Mouse (Mus musculus): ENCODE results near the gene Dvl2. TPM values are rescaled to one million over a fixed set of nuclear protein-coding genes. Genes with fewer than 3 reads are reported as not detected.

Gene Dvl2
- total and polyA plus RNA-seq, 2 experiments from 2014 or later, result 18.1 to 37.3 TPM

DNA sequence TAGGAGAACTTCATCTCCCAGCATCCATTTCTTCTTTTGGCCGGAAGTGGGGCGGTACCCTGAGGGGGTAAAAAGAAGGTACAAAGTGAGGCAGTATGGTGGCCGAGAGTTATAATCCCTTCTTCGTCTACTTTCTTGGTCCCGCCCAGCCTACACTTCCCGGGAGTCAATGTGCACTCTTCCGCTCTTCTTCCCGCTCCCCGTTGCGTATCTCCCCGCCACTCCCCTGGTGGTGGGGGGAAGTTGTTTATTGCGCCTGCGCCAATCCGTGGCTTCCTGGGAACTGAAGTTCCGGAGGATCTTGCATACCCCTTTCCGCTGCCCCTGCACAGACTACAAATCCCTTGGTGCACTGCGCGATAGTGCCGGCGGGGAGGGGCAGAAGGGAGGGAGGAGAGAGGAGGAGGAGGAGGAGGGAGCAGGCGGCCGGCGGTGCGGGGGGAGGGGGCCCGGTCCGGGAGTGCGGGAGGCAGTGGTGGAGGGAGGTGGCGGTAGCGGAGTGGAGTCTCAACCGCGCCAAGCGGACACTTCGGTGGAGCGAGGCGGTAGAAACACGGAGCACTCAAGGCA is 4.9 kb upstream of the Dvl2 start, which contains the start of gene Phf23:
TSS of gene Phf23 (plus strand) at position 387 of the 570 bp plus-strand sequence.
- TF ChIP-seq CTCF (IDR thresholded peaks at IDR 0.05; ENCODE audit: low read depth), result peak; percentile 65
- Histone ChIP-seq H3K9me3 (ENCODE audit: low read length) (no peaks in the 10 kb centered on the region), H3K27me3 (ENCODE audit: insufficient read depth, low read length) (no peaks in the 10 kb centered on the region), H3K27ac (peak within 1 kb of the TSS; percentile 90), H3K36me3 (ENCODE audit: insufficient read depth, low read length) (peaks cover 12% of the 10 kb centered on the region; the same call in 1 of the 2 replicates), H3K4me2 (ENCODE audit: low read depth, low read length) (peak within 1 kb of the TSS; percentile 68), H3K9ac (replicated peaks; ENCODE audit: low read length) (peak within 1 kb of the TSS; percentile 64), H3K4me3 (ENCODE audit: low read length) (peak within 1 kb of the TSS; percentile 60), H3K4me1 (ENCODE audit: insufficient read depth, low read length) (peaks cover 8% of the 10 kb centered on the region; the same call in 1 of the 2 replicates)
- WGBS, result under 1% methylated on average over 36 of the region's 36 CpGs
- ATAC-seq (peak; percentile 87), DNase-seq (ENCODE audit: low spot score) (peak; percentile 99)

DNA sequence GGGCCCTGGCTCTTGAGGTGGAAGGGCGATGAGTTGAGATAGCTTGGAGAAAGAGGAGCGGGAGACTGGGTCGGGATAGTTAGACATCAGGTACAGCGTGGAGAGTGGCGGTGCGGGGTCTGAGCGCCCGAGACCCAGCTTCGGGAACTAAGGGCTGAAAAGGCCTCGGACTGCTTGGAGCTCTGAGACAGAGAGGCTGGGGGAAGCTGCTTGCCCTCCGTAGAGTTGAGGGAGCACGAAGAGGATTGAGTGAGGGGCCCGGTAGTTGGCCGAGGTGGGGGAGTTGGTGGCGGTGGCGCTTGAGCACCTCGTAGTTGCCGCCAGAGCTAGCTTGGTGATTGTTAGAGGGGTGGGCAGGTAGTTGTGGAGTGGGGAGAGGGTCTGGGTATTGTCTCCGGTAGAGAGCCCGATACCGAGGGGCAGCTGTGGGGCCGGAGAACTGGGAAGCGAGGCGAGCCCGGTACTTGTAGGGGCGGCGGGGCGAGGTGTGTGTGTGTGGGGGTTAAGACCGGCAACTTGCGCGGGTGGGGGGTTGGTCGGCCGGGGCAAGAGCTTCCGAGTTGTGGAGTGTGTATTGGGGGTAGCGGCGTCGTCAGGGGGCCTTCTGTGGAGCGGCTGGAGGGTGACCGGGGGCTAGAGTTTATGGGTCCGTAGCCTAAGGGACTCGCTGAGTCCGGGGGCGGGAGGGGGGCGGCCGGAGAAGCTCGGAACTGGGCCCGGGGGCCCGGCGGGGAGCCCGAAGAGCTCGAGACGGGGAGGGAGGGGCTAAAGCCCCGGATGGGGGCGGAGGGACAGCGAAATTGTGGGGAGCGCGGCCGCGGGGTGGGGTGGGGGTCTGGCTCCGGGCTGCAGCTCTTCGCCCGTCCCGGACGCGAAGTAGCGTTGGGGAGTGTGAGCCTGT is 4.0 kb upstream of the Dvl2 start:
- peaks cover 11% of the 10 kb centered on the region for H3K4me1 ChIP-seq (ENCODE audit: insufficient read depth, low read length)
- no peak for TF ChIP-seq CTCF (IDR thresholded peaks at IDR 0.05; ENCODE audit: low read depth)
- H3K4me2 ChIP-seq (ENCODE audit: low read depth, low read length), result peak overlapping the region; percentile 68
- WGBS, result 1% methylated on average over 62 of the region's 66 CpGs
- H3K36me3 ChIP-seq (ENCODE audit: insufficient read depth, low read length), result peaks cover 12% of the 10 kb centered on the region; the same call in 1 of the 2 replicates
- ATAC-seq (no peak), DNase-seq (ENCODE audit: low spot score) (peak; percentile 74)
- peak overlapping the region; percentile 90 for H3K27ac ChIP-seq
- peak overlapping the region; percentile 60 for H3K4me3 ChIP-seq (ENCODE audit: low read length)
- no peaks in the 10 kb centered on the region for H3K27me3 ChIP-seq (ENCODE audit: insufficient read depth, low read length)
- peak overlapping the region; percentile 64 for H3K9ac ChIP-seq (replicated peaks; ENCODE audit: low read length)
- H3K9me3 ChIP-seq (ENCODE audit: low read length), result no peaks in the 10 kb centered on the region

- ATAC-seq, result peak; percentile 15; the same call in 1 of the 2 replicates
- TF ChIP-seq CTCF (IDR thresholded peaks at IDR 0.05; ENCODE audit: low read depth), result no peak
- WGBS, result 1% methylated on average over 32 of the region's 44 CpGs
- Histone ChIP-seq H3K9me3 (ENCODE audit: low read length) (no peaks in the 10 kb centered on the region), H3K27me3 (ENCODE audit: insufficient read depth, low read length) (no peaks in the 10 kb centered on the region), H3K4me1 (ENCODE audit: insufficient read depth, low read length) (peaks cover 16% of the 10 kb centered on the region), H3K27ac (peak overlapping the region; percentile 90), H3K9ac (replicated peaks; ENCODE audit: low read length) (peak overlapping the region; percentile 64), H3K36me3 (ENCODE audit: insufficient read depth, low read length) (peaks cover 12% of the 10 kb centered on the region; the same call in 1 of the 2 replicates), H3K4me3 (ENCODE audit: low read length) (peak overlapping the region; percentile 60), H3K4me2 (ENCODE audit: low read depth, low read length) (peak overlapping the region; percentile 68)
- peak; percentile 80 for DNase-seq (ENCODE audit: low spot score)
Measured at GRCm38 (mm10) chr11:69997070-69997509, 3.3 kb upstream of the Dvl2 start.

DNA sequence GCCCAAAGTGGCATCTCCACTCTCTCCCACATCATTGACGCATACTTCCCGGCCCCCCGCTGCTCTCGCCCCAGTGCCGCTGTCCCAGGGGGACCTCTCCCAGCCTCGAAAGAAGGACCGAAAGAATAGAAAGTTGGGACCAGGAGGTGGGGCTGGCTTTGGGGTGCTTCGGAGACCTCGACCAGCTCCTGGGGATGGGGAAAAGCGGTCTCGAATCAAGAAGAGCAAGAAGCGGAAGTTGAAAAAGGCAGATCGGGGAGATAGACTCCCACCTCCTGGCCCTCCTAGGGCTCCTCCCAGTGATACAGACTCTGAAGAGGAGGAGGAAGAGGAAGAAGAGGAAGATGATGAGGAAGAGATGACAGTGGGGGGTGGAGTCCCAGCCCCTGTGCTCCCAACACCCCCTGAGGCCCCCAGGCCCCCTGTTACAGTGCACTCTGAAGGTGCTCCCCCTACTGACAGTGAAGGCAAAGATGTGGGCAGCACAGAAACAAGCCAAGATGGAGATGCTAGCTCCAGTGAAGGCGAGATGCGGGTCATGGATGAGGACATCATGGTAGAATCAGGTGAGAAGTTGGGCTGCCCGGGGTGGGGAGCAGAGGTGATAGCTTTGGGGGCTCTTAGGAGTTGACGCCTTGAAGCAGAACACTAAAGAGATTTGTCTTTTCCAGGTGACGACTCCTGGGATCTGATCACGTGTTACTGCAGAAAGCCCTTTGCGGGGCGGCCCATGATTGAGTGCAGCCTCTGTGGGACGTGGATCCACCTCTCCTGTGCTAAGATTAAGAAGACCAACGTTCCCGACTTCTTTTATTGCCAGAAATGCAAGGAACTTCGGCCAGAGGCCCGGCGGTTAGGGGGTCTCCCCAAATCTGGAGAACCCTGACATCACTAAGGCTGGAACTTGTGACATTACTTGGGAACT is 1.6 kb upstream of the Dvl2 start:
- DNase-seq (ENCODE audit: low spot score), result no peak
- Histone ChIP-seq H3K4me2 (ENCODE audit: low read depth, low read length) (no peak overlapping the region), H3K27ac (no peak overlapping the region), H3K4me3 (ENCODE audit: low read length) (no peak overlapping the region), H3K4me1 (ENCODE audit: insufficient read depth, low read length) (peaks cover 22% of the 10 kb centered on the region), H3K27me3 (ENCODE audit: insufficient read depth, low read length) (no peaks in the 10 kb centered on the region), H3K9ac (replicated peaks; ENCODE audit: low read length) (no peak overlapping the region), H3K36me3 (ENCODE audit: insufficient read depth, low read length) (peaks cover 12% of the 10 kb centered on the region; the same call in 1 of the 2 replicates), H3K9me3 (ENCODE audit: low read length) (no peaks in the 10 kb centered on the region)
- no peak for ATAC-seq
- TF ChIP-seq CTCF (IDR thresholded peaks at IDR 0.05; ENCODE audit: low read depth), result peak; percentile 44
- 92% methylated on average over 27 of the region's 27 CpGs for WGBS

DNA sequence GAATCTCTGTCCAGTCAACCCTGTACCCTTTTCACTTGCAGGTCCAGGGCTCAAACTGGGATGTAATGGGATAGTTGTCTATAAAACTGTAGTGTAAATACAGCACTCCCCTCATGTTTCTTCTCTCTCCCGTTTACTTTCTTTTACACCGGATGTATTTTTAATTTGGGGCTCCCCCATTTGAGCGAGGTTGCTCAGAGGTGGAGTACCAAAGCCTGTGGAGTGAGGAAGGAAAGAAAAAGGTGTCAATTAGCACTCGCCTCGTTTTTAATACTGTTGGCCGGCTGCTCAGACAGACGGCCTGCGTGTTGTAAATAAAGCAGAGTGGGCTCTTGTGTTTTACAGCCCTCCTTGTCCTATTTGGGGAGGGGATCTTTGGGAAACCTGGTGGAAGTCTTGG is 729 bp upstream of the Dvl2 start:
- ATAC-seq (no peak), DNase-seq (ENCODE audit: low spot score) (no peak)
- Histone ChIP-seq H3K27me3 (ENCODE audit: insufficient read depth, low read length) (no peaks in the 10 kb centered on the region), H3K4me1 (ENCODE audit: insufficient read depth, low read length) (peaks cover 22% of the 10 kb centered on the region), H3K9ac (replicated peaks; ENCODE audit: low read length) (no peak overlapping the region), H3K4me2 (ENCODE audit: low read depth, low read length) (peak overlapping the region; percentile 92; the same call in 1 of the 2 replicates), H3K27ac (peak overlapping the region; percentile 88; the same call in 1 of the 2 replicates), H3K36me3 (ENCODE audit: insufficient read depth, low read length) (peaks cover 12% of the 10 kb centered on the region; the same call in 1 of the 2 replicates), H3K9me3 (ENCODE audit: low read length) (no peaks in the 10 kb centered on the region), H3K4me3 (ENCODE audit: low read length) (no peak overlapping the region)
- no peak for TF ChIP-seq CTCF (IDR thresholded peaks at IDR 0.05; ENCODE audit: low read depth)
- WGBS, result 86% methylated on average over 8 of the region's 8 CpGs

DNA sequence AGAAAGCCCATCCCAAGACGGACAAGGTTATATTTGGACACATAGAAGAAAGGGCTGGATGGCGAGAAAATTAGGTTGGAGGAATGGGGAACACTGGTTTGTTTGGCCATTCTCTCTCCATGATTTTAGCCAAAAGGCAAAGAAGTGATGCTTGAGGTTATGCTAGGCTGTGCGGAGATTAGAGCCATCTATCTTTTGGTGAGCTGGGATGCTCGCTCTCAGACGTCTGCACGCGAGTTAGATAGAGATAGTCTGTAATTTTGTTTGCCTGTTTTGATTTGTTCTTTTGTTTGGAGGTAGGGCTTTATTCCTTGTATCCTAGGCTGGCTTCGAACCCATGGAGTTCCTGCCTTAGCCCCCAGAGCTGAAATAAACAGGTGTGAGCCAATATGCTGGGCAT is 764 bp downstream of the Dvl2 start:
- Histone ChIP-seq H3K27ac (peak overlapping the region; percentile 88), H3K27me3 (ENCODE audit: insufficient read depth, low read length) (no peaks in the 10 kb centered on the region), H3K4me3 (ENCODE audit: low read length) (peak overlapping the region; percentile 67), H3K9ac (replicated peaks; ENCODE audit: low read length) (peak overlapping the region; percentile 77), H3K4me1 (ENCODE audit: insufficient read depth, low read length) (peaks cover 22% of the 10 kb centered on the region), H3K36me3 (ENCODE audit: insufficient read depth, low read length) (peaks cover 24% of the 10 kb centered on the region; the same call in 1 of the 2 replicates), H3K9me3 (ENCODE audit: low read length) (no peaks in the 10 kb centered on the region), H3K4me2 (ENCODE audit: low read depth, low read length) (peak overlapping the region; percentile 92)
- 15% methylated on average over 8 of the region's 8 CpGs for WGBS
- DNase-seq (ENCODE audit: low spot score) (no peak), ATAC-seq (no peak)
- TF ChIP-seq CTCF (IDR thresholded peaks at IDR 0.05; ENCODE audit: low read depth), result no peak
